Mouse (Mus musculus) c-Kit-positive CD71-positive TER-119-positive erythroid progenitor cells, embryonic 14.5 days (primary cell): ENCODE measurements around the gene Gm10377.
"Not testable (repeated sequence)": the region's sequence is repeated elsewhere in the genome, so short reads cannot be mapped to it uniquely, and the experiment has no call there.

Experiments used
- DNase-seq: peaks from one replicate; pipeline ENCODE4 v3.0.0-alpha.2; 2013; ENCODE audit warnings: low spot score

The Gm10377 gene

DNA sequence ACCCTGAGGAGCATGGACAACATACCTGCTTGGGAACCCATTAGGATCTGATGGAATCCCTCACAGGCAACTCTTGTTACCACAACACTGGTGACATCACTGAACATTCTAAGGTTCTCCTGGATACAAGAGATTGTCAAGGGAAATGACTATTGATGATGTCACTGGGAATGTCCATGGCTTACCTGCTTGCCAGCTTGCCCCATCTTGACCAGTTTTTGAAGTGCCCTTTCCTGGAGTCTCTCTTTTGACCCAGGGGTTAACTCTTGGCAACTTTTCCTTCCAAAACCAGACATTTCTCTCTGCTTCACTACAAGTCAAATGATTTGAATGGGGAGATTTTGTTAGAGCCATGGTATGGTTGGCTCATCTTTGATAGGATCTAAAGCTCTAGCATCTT, at the start of gene Gm10377:
TSS of gene Gm10377 (minus strand) at position 101 of the 400 bp plus-strand sequence.
- DNase-seq, result not testable (repeated sequence)

- not testable (repeated sequence) for DNase-seq
Measured at GRCm38 (mm10) chr14:42768721-42769120, 29.1 kb downstream of the Gm10377 start, which contains the start of gene Gm3015. Gene Gm3015 (minus strand): TSS chr14:42768821.
